Mouse (Mus musculus): ENCODE results near the gene Adgrd1.

The Adgrd1 gene

DNA sequence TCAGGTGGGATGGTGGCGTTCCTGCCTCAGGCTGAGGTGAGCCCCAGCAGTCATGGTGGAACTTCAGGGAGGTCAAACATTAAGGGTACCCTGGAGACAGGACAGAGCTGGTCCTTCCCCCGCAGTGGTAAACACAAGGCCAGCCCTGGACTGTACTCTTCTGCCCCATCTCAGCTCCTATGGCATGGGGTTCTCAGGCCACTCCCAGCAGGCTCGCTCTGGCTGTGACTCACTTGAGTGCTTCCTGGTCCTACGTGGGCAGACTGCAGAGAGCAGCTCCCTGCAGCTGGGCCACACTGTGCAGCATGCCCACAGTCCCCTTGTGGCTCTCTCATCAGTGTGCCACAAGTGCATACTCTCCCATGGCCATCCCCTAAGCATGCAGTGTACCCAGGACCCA is 112.3 kb downstream of the Adgrd1 start:
- DNase-seq, result no peak

DNA sequence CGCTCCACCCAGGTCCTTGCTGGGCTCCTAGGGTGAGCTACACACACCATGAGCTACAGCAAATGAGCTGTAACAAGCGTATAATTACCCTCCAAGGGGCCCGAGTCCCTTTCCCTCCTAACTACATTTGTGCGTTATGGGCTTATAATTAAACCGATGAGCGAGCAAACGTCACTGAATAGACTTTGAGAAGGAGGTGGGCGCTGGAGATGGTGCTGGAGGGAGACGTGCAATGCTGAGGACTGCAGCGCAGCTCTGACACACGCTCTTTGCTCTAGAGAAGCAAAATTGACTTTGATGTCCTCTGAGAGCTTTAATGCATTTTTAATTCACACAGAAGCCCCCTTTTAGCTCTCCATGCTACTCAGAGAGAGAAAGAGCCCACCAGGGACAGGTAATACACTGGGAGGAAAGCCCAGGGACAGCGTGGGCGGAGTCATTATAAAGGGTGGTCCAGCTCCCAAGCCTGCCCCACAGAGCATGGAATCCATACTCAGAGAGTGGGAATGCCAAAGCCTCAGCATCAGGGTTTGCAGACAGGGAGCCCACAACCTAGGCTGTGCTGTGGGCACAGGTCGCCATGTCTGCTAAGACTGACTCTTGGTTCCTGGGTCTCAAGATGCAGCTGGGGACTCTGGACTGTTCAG is 115.0 kb downstream of the Adgrd1 start:
- DNase-seq, result no peak

DNA sequence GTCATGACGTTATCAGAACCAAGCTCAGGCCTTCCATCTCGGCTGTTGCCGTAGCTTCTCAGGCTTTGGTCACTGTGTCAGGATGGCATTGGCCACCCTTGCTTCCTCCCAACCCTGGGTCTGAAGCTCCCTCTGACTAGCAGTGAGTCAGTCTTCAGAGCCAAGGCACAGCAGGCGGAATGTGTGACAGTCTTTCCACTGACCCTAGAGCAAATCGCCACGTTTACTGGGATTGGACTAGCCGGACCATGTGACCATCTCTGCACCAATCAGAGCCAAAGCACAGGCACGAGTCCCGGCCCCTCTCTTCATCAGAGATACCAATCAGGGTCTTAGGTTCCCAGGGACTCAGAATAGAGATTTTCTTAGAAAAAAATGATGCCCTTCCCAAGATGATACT is 117.5 kb downstream of the Adgrd1 start:
- no peak for DNase-seq

DNA sequence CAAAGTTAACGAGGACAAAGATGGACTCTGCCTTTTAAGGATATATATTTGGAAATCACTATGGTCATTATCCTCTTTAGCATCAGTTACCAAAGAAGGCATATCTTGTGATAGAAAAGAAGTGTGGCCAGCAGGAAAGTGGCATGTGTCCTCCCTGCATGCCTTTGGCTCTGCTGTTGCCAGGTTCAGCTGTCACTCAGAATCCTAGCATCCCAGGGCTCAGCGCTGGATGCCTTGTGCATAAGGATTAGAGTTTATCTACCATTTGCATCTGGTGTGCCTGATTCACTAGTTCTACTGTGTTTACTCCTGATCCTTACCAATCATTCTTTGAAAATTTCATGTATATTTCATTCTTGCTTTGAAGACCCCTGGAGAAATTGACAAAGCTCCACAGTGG is 119.5 kb downstream of the Adgrd1 start:
- no peak for DNase-seq

DNA sequence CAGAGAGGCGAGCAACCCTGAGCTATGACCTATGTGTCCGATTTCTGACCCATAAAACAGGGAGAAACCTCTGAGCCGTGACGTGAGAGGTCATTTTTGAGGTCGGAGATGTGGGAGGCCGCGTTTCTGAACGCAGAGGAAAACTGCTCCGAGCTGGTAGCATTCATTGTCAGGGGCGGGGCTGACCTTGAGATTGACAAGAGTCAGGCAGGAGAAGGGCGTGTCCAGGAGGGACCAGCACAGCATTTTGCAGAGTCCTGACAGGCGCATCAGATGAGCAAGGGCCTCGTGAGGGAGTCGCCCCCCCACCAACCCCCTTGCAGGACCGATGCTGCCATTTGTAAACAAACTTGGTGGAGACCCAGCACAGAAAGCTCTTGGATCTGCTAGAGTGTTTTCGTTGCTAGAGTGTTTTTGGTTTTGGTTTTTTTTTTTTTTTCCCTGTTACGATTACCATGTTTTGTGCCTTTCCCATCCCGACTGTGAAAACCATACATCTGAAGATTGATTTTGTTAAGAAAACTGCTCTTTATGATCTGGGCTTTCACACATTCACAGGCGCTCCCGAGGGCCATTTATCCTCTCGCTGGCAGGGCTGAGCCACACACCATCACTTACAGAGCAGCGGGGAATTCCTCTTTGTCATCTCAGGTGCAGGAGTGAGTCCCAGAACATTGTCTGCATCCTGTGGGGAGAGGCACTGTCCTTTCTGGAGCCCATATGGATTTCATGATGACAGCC is 121.1 kb downstream of the Adgrd1 start:
- no peak for DNase-seq

DNA sequence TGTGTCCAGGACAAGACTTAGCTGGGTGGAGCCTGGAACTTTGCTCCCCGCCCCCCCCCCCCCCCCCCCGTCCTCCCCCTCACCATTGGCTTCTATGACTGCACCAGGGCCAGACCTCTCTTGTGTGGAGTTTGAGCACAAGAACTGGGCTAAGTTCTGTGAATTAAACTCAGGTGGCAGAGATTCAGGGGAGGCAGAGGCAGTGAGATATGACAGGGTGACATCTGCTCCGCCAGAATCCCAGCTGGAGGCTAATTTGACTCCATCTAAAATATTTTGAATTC is 121.6 kb downstream of the Adgrd1 start:
- DNase-seq, result no peak

DNA sequence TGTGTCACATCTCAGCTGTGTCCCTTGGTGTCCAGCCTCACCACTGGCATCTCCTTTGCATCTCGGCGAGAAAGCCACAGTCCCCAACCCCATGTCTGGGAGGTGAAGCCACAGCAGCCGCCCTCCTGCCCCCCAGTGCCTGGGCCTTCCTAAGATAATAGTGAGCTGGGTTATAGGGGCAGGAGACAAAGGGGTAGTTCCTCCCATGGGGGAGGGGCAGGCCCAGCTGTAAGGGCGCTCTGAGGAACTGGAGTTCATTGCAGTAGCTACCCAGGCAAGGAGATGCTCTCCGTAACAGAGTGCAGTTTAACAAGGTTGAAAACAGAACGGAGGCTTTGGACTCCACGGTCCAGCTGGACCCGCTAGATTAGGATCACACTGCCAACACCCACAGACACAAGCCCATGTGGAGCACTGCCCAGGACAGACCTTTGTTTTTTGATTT is 122.0 kb downstream of the Adgrd1 start:
- no peak for DNase-seq

DNA sequence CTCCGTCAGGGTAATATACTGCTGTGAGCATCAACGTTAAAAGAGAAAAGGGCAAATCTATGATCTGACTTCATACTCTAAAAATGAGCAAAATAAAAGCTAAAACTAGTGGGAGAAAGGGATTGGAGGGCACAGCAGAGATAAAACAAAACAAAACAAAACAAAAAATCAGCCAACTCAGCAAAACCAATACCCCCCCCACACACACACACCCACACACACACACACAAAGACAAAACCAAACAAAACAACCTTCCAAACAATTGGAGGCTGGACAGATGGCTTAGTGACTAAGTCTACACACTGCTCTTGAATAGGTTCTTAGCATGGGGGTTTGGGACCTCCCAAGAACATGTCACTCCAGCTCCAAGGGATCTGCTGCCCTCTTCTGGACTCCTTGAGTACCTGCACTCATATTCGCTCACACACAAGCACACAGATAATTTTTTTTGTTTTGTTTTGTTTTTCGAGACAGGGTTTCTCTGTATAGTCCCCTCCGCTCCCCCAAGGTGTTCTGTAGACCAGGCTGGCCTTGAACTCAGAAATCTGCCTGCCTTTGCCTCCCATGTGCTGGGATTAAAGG is 122.7 kb downstream of the Adgrd1 start:
- no peak for DNase-seq

DNA sequence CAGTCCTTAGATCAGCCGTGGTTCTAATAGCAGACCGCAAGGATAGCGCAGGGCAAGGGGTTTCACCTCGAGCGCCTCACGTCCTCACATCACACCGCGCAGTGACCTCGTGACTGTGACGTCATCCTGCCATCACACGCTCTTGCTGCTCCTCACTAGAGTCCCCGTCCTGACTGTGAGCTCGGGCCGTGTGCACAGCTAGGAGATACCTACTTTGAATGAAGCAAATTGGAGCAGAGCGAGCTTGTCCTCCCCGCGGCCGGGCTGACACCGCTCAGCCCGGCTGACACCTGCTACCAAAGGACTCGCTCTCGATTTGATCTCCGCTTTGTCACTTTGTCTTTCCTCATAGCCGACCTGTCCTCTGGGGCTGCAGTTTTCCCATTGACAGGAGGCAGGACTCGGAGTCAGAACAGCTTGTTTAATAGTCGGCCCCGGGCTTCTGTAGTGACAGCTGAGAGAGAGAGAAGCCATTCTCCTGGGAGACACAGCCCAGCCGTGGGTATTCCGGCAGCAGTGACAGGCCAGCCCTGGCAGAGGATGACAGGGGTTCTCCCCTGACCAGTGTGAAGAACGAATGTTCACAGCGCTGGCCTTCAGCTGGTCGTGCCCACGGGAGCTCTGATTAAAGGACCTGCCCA is 129.4 kb downstream of the Adgrd1 start:
- no peak for DNase-seq

DNA sequence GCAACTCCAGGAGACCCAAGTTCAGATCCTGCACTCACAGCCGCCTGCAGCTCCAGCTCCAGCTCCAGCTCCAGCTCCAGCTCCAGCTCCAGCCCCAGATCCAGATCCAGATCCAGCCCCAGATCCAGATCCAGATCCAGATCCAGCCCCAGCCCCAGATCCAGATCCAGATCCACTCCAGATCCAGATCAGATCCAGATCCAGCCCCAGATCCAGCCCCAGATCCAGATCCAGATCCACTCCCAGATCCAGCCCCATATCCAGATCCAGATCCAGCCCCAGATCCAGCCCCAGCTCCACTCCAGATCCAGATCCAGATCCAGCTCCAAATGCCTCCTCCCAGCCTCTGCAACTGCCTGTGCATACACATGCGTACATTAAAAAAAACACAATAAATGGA is 131.6 kb downstream of the Adgrd1 start:
- no peak for DNase-seq

DNA sequence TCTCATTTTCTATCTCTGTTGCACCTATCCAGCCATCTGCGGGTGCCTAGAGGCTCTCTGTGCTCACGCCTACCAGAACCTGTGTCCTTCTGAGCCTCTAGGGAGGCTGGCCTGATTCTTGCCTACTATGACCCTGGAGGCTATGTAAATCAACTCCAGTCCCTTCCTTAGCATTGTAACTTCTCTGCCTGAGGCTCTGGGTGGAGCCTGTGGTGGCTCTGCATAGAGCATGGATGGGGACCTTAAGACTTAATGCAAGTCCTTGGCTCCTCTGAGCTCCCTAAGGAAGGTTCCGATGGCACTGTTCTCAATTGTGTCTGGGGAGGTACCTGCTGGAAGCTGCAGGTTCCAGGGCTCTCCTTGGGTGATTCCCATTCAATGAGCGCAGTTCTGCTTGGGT is 136.8 kb downstream of the Adgrd1 start:
- DNase-seq, result no peak

DNA sequence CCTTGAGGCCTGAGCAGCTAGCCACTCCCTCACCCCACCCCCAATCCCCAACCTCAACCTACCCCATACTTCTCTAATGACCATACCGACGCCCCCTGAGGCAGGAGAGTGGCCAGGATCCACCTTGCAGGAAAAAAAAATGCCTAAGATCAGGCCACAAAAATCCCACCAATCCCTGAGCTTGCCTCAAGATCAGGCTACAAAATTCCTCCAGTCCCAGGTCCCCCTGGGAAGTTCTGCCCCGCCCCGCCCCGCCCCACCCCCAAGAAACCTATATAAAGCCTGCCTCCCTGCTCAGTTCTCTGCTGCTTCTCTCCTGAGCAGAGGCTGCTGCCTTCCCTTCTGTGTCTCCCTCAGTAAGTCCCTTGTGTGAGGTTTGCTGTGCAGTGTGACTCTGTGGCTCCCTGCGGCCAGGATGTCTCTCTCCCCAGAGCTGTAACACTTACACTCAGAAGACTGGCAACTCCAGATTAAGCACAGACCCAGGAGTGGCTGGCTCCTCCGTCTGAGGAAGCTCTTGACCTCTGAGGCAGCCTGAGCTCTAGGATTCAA is 137.4 kb downstream of the Adgrd1 start:
- no peak for DNase-seq

DNA sequence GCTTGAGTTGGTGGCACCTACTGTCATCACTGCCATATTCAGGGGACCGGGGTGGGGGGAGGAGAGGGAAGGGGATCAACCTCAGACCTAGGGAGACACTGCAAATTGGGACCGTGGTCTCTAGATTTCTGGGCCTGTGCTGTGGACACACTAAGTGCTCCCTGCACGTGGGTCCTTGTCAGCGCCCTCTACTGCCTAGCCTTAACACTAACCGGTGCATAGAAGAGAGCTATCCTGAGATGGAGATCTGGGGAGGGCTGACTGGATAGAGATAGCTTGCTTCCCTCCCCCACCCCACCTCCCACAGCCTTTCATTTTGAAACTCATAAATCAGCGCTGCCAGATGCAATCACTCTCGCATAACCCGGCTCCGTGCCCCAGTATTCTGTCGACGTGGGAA is 139.8 kb downstream of the Adgrd1 start:
- DNase-seq, result no peak

DNA sequence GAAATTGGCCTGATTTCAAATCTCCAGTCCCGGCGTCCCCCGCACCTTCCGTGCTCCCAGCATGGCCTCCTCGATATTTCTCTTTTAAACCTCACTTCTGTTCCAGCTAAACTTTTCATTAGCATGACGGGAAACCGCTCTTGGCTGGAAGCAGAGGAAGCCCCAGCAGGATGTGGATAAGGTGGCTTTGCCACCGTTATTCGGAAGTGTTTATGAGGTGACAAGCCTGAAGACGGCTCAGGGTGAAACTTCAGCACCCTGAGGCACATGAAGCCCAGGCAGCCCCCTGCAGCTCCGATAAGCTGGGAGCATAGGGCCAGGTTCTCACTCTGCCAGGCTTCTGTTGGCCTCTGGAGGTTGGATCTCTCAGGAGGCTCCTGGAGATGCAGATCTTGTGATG is 145.3 kb downstream of the Adgrd1 start:
- DNase-seq, result no peak

DNA sequence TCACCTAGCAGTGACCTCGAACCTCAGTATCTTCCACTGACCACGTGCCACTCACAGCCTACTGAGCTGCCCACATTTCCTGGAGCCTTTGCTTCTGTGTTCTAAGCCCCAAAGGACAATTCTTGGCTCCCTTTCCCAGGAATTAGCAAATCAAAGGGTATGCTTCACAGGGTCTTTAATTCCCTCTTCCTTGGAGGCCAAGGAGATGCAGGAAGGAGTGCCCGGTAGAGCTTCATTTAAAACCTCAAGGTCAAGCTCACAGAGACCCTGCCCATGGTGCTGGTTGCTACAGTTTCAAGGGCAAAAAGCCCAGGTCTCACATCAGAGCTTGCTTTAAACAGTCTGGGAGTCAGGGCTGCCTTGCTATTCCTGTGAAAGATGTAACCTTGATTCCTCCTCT is 145.7 kb downstream of the Adgrd1 start:
- no peak for DNase-seq

DNA sequence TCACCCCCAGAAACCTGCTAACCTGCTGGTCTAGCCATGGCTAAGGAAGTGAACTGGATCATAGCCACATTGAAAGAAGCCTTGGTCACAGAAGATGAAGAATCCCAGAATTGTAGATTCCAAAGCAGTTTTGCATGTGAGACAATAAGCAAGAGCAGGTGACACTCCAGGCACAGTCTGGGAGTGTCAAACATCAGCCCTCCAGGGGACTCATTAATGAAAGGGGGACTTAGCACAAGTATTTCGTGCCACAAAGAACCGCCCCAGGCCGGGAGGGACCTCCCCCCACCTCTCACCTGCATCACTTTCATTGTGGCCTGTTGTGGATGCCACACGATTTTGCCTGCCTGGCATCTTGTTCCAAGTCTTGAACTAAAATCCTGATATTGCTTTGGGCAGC is 146.6 kb downstream of the Adgrd1 start:
- DNase-seq, result no peak

DNA sequence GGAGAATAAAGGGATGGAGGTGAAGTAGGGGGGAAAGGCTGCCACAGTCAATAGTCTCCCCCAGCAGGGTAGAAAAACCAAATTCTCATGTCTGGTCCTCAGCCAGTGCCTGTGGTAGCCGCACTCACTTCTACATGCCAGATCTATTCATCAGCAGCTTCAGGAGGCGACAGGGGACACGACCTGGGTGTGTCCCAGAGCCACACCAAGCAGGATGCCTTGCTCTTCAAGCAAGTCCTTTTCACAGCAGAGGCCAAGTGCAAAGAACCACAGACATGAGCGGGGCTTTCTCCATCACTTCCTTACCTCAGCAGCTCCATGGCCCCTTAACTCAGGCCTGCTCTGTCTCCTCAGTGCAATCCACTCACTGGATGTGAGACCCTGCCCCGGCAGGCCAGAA is 147.8 kb downstream of the Adgrd1 start:
- DNase-seq, result no peak

DNA sequence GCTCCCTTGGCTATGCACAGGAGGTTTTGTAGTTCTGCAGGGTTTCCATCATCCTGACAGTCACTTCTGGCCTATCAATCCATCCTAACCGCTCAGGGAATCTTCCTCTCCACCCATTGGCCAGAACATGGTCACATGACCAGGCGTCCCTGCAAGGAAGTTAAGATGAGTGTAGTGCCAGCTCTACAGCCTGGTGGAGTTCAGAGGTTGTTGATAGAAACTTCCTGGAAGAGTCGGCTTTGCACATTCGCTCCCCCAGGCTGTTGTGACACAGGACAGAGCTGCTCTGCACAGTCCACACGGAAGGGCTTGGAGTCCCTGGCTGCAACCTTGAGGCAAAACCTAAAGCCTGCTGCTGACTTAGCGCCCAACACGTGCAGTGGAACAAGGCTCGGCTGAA is 152.5 kb downstream of the Adgrd1 start:
- DNase-seq, result peak; percentile 94

Data from heart, adult 11 months (tissue).